Mouse (Mus musculus): Measurements from ENCODE around the gene Sppl2c. TPM values are rescaled to one million over a fixed set of nuclear protein-coding genes. Genes with fewer than 3 reads are reported as not detected.

Sppl2c gene
- total and polyA plus RNA-seq, 2 experiments from 2014 or later, result not detected

- ATAC-seq (ENCODE audit: insufficient read depth, low read depth) (peak; percentile 95), DNase-seq (ENCODE audit: low spot score) (peak; percentile 85)
- no peaks in the 10 kb centered on the region for H3K9me3 ChIP-seq (replicated peaks; ENCODE audit: control insufficient read depth, low read length)
- H3K9ac ChIP-seq (replicated peaks; ENCODE audit: low read depth, low read length), result peak within 1 kb of the TSS; percentile 56
- H3K4me3 ChIP-seq (ENCODE audit: low read depth, low read length), result peak within 1 kb of the TSS; percentile 65
- H3K27ac ChIP-seq (ENCODE audit: low read depth), result peak within 1 kb of the TSS; percentile 22; the same call in 1 of the 2 replicates
- peaks cover 11% of the 10 kb centered on the region for H3K4me1 ChIP-seq (ENCODE audit: control insufficient read depth, insufficient read depth)
- peak within 1 kb of the TSS; percentile 87 for H3K4me2 ChIP-seq (ENCODE audit: low read depth, low read length)
- TF ChIP-seq EP300 (IDR thresholded peaks at IDR 0.05; ENCODE audit: low read depth) (peak; percentile 23; the same call in 1 of the 2 replicates), CTCF (IDR thresholded peaks at IDR 0.05; ENCODE audit: low read depth) (peak; percentile 77)
- H3K36me3 ChIP-seq (replicated peaks; ENCODE audit: control insufficient read depth, insufficient read depth, low read length), result no peaks in the 10 kb centered on the region
- under 1% methylated on average over 41 of the region's 94 CpGs for WGBS
- peaks cover 50% of the 10 kb centered on the region for H3K27me3 ChIP-seq (ENCODE audit: control insufficient read depth, insufficient read depth, low read length)
Measured at GRCm38 (mm10) chr11:104231041-104231911, 45.1 kb downstream of the Sppl2c start, which contains the start of gene Mapt. Gene Mapt, plus strand, starts transcription at chr11:104231390.

DNA sequence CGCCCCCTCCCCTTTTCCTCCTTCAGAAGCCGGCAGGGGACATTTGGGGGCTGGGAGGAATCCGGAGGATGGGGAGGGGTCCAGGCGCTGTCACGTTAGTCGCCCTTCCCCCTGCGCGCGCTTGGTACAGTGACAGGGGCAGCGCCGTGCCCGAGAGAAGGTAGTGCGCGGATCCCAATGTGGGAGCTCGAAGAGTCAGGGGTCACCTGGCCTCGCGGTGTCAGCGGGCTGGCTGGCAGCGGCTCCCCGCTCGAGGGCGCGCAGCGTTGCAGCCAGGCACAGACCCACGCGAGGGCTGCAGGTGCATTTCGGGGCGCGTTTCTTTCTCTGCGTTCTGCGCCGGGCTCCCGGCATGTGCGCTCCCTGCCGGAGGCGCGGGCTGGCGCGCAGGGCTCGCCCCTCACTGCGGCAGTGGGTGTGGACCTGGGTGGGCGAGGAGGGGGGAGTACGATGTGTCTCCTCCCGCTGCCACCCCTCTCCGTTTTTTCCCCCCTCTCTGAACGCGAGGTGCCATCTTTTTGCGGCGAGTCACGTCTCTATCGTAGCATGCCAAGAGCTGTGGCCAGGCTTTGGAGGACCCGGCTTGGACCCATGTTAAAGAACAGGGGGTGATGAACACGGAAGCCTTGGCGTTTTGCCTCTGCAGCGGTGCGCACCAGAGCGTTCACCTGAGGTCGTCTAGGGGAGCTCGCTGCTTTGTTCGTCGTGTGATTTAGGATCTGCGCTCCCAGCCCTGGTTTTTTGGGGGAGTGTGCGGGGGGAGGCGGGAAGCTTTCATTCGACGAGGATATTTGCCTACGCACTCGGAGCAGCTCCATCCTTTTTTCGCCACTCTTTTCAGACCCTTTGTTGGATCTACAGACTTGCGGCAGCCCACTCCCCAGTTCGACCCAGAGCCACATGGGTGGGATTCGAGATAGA is 46.3 kb downstream of the Sppl2c start:
- DNase-seq (ENCODE audit: low spot score) (no peak), ATAC-seq (ENCODE audit: insufficient read depth, low read depth) (no peak)
- Histone ChIP-seq H3K9ac (replicated peaks; ENCODE audit: low read depth, low read length) (0 out of 2 replicates have a peak overlapping the region, but pooled peaks have one; percentile 56), H3K9me3 (replicated peaks; ENCODE audit: control insufficient read depth, low read length) (no peaks in the 10 kb centered on the region), H3K27ac (ENCODE audit: low read depth) (no peak overlapping the region), H3K36me3 (replicated peaks; ENCODE audit: control insufficient read depth, insufficient read depth, low read length) (no peaks in the 10 kb centered on the region), H3K27me3 (ENCODE audit: control insufficient read depth, insufficient read depth, low read length) (peaks cover 51% of the 10 kb centered on the region), H3K4me2 (ENCODE audit: low read depth, low read length) (peak overlapping the region; percentile 87), H3K4me1 (ENCODE audit: control insufficient read depth, insufficient read depth) (peaks cover 16% of the 10 kb centered on the region), H3K4me3 (ENCODE audit: low read depth, low read length) (peak overlapping the region; percentile 65)
- WGBS, result under 1% methylated on average over 65 of the region's 72 CpGs
- TF ChIP-seq EP300 (IDR thresholded peaks at IDR 0.05; ENCODE audit: low read depth), result no peak
- no peak for TF ChIP-seq CTCF (IDR thresholded peaks at IDR 0.05; ENCODE audit: low read depth)

DNA sequence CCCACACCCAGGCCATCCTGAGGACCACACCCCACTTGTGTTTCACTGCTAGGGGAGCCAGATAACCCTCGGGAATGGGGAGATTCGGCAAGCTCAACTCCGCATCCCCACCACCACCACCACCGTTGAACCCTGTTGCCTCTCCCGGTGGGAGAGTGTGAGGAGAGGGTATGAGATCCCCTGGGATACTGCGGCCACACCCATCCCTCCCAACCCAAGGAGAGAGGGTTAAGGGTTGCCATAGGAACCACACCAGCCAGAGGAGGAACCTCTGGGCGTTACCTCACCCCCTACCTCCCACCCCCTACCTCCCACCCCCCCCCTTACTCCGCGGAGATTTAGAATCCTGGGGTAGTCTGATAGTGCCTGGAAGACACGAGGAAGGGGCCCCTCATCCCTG is 47.0 kb downstream of the Sppl2c start:
- Histone ChIP-seq H3K27me3 (ENCODE audit: control insufficient read depth, insufficient read depth, low read length) (peaks cover 51% of the 10 kb centered on the region), H3K27ac (ENCODE audit: low read depth) (no peak overlapping the region), H3K9me3 (replicated peaks; ENCODE audit: control insufficient read depth, low read length) (no peaks in the 10 kb centered on the region), H3K9ac (replicated peaks; ENCODE audit: low read depth, low read length) (no peak overlapping the region), H3K4me3 (ENCODE audit: low read depth, low read length) (peak overlapping the region; percentile 65), H3K4me2 (ENCODE audit: low read depth, low read length) (peak overlapping the region; percentile 87; the same call in 1 of the 2 replicates), H3K4me1 (ENCODE audit: control insufficient read depth, insufficient read depth) (peaks cover 19% of the 10 kb centered on the region), H3K36me3 (replicated peaks; ENCODE audit: control insufficient read depth, insufficient read depth, low read length) (no peaks in the 10 kb centered on the region)
- TF ChIP-seq CTCF (IDR thresholded peaks at IDR 0.05; ENCODE audit: low read depth), result no peak
- TF ChIP-seq EP300 (IDR thresholded peaks at IDR 0.05; ENCODE audit: low read depth), result no peak
- DNase-seq (ENCODE audit: low spot score), result no peak
- ATAC-seq (ENCODE audit: insufficient read depth, low read depth), result no peak
- 2% methylated on average over 10 of the region's 10 CpGs for WGBS

DNA sequence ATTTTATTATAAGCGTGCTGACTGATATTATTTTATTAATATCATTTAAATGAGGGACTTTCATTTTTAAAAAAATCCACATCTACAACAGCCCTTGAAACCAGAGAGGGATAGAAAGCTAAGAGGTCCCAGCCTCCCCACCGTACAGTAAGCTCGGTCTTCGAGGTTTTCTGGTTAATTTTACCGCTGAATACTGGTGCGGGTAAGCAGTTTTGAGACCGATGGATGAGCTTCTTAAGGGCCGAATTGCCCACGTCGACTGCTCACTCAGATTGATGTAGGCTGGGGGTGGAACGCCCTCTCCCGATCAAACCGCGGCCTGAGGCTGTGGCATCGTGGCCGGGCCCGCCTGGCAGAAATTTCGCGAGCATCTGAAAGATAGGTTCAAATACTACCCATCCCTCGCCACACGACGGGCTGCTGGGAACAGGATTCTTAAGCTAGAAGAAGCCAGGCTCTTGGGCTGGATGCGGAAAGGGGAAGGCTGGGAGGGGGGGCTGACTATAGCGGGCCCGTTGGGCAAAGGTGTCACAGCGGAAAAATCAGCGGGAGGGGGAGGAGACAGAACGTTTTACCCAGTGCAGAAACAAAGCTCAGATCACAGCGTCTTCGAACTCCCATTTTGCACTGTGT is 47.6 kb downstream of the Sppl2c start:
- Histone ChIP-seq H3K4me3 (ENCODE audit: low read depth, low read length) (peak overlapping the region; percentile 12; the same call in 1 of the 2 replicates), H3K36me3 (replicated peaks; ENCODE audit: control insufficient read depth, insufficient read depth, low read length) (no peaks in the 10 kb centered on the region), H3K27ac (ENCODE audit: low read depth) (no peak overlapping the region), H3K27me3 (ENCODE audit: control insufficient read depth, insufficient read depth, low read length) (peaks cover 51% of the 10 kb centered on the region), H3K4me1 (ENCODE audit: control insufficient read depth, insufficient read depth) (peaks cover 19% of the 10 kb centered on the region), H3K9ac (replicated peaks; ENCODE audit: low read depth, low read length) (no peak overlapping the region), H3K9me3 (replicated peaks; ENCODE audit: control insufficient read depth, low read length) (no peaks in the 10 kb centered on the region), H3K4me2 (ENCODE audit: low read depth, low read length) (no peak overlapping the region)
- no peak for TF ChIP-seq EP300 (IDR thresholded peaks at IDR 0.05; ENCODE audit: low read depth)
- DNase-seq (ENCODE audit: low spot score), result no peak
- WGBS, result 4% methylated on average over 30 of the region's 30 CpGs
- ATAC-seq (ENCODE audit: insufficient read depth, low read depth), result no peak

- DNase-seq (ENCODE audit: low spot score), result no peak
- H3K4me1 ChIP-seq (ENCODE audit: control insufficient read depth, insufficient read depth), result peaks cover 19% of the 10 kb centered on the region
- TF ChIP-seq CTCF (IDR thresholded peaks at IDR 0.05; ENCODE audit: low read depth) (no peak), EP300 (IDR thresholded peaks at IDR 0.05; ENCODE audit: low read depth) (no peak)
- H3K4me2 ChIP-seq (ENCODE audit: low read depth, low read length), result no peak overlapping the region
- no peaks in the 10 kb centered on the region for H3K36me3 ChIP-seq (replicated peaks; ENCODE audit: control insufficient read depth, insufficient read depth, low read length)
- no peak for ATAC-seq (ENCODE audit: insufficient read depth, low read depth)
- 54% methylated on average over 6 of the region's 6 CpGs for WGBS
- H3K9me3 ChIP-seq (replicated peaks; ENCODE audit: control insufficient read depth, low read length), result no peaks in the 10 kb centered on the region
- H3K9ac ChIP-seq (replicated peaks; ENCODE audit: low read depth, low read length), result no peak overlapping the region
- H3K4me3 ChIP-seq (ENCODE audit: low read depth, low read length), result no peak overlapping the region
- no peak overlapping the region for H3K27ac ChIP-seq (ENCODE audit: low read depth)
- H3K27me3 ChIP-seq (ENCODE audit: control insufficient read depth, insufficient read depth, low read length), result peaks cover 51% of the 10 kb centered on the region
Measured at GRCm38 (mm10) chr11:104234680-104235079, 48.6 kb downstream of the Sppl2c start.

All from heart, postnatal 0 days (tissue).